Mouse (Mus musculus): ENCODE results near the gene Rptor. TPM values are rescaled to one million over a fixed set of nuclear protein-coding genes. Genes with fewer than 3 reads are reported as not detected.

The Rptor gene
- polyA plus RNA-seq, 1 experiment from 2014 or later = 9.3 TPM

DNA sequence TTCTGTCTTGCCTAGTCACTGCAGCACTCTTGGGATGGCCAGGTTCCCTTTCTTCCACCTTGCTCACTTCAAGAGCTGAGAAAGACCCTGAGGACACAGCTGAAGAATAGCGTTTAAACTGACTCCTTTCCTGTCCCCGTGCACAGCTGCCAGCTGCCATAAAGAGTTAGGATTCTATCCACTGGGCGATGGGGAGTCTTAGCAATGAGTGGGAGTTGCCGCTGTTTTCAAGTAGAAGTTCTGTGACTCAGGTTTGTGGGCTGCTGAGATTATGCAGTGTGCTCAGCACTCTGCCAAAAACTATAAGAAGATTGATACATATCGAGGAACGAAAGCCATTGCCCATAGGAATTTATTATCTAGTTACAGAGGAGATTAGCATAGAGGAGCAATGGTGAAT is 192.0 kb downstream of the Rptor start:
- Histone ChIP-seq H3K4me2 (no peak overlapping the region), H3K9me3 (no peaks in the 10 kb centered on the region), H3K27me3 (replicated peaks) (no peaks in the 10 kb centered on the region), H3K9ac (no peak overlapping the region), H3K27ac (no peak overlapping the region), H3K36me3 (no peaks in the 10 kb centered on the region), H3K4me1 (peaks cover 8% of the 10 kb centered on the region; the same call in 1 of the 2 replicates), H3K4me3 (replicated peaks) (no peak overlapping the region)
- ATAC-seq (ENCODE audit: insufficient read depth, low FRiP score, low read depth) = no peak
- 62% methylated on average over 6 of the region's 6 CpGs for WGBS

DNA sequence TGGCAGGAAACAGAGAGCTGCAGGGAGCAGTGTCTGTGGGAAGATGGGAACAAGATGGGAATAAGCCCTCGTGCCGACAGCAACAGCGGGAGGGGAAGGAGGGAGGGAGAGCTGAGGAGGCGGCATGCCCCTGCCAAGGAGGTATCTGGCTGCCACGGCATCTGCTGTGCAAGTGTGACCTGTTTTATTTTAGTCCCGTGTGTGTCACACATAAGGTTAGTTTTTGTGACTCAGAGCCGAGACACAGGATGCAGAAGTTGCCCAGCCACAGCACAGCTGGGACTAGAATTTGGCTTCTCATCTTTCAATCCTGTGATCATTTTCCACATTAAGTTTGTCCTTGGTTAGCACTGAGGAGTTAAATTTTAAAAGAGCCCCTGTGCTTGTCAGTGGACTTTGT is 193.7 kb downstream of the Rptor start:
- H3K9me3 ChIP-seq = no peaks in the 10 kb centered on the region
- no peak overlapping the region for H3K4me3 ChIP-seq (replicated peaks)
- H3K4me2 ChIP-seq = no peak overlapping the region
- no peaks in the 10 kb centered on the region for H3K27me3 ChIP-seq (replicated peaks)
- H3K9ac ChIP-seq = no peak overlapping the region
- H3K36me3 ChIP-seq = no peaks in the 10 kb centered on the region
- H3K27ac ChIP-seq = no peak overlapping the region
- ATAC-seq (ENCODE audit: insufficient read depth, low FRiP score, low read depth) = no peak
- peaks cover 11% of the 10 kb centered on the region; the same call in 1 of the 2 replicates for H3K4me1 ChIP-seq
- 51% methylated on average over 7 of the region's 7 CpGs for whole genome bisulfite sequencing

DNA sequence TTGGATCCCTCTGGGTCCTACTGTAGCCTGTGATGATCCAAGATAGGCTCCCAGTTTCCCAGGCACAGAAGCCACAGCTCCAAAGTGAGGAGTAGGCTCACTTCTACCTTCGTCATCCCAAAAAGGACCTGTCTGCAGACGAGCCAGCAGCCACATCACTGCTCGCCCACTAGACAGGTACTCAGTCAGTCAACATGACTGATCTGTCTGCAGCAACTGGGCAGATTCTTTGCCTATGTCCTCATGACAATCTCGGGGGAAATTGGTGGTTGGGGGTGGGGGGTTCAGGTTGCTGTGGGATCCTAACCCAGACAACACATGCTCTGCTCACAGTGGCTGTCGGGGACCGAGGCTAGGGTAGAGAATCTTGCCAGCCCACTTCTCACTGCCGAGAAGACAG is 194.1 kb downstream of the Rptor start:
- H3K4me2 ChIP-seq = no peak overlapping the region
- no peak for ATAC-seq (ENCODE audit: insufficient read depth, low FRiP score, low read depth)
- no peak overlapping the region for H3K27ac ChIP-seq
- H3K4me3 ChIP-seq (replicated peaks) = no peak overlapping the region
- no peak overlapping the region for H3K9ac ChIP-seq
- no peaks in the 10 kb centered on the region for H3K27me3 ChIP-seq (replicated peaks)
- peaks cover 13% of the 10 kb centered on the region; the same call in 1 of the 2 replicates for H3K4me1 ChIP-seq
- 75% methylated on average over 7 of the region's 7 CpGs for WGBS
- no peaks in the 10 kb centered on the region for H3K36me3 ChIP-seq
- H3K9me3 ChIP-seq = no peaks in the 10 kb centered on the region

DNA sequence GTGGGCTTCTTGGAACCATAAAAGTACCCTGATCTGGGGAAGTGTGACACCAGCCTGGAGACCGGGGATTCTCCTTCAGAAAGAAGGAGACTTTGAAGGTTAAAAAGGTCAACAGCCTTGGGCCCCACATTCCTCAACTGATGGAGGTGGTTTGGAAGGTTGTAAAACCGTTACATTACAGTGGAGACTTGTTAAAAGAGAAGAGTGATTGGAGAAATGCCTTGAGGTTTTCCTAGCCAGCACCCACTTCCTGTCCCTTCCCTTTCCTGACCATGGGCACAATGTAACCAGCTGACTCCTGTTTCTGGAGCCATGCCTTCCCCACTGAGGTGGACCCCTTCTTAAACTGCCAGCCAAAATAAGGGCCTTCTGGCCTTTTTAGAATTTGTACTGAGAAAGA is 196.8 kb downstream of the Rptor start:
- no peaks in the 10 kb centered on the region for H3K9me3 ChIP-seq
- no peak overlapping the region for H3K4me2 ChIP-seq
- no peak overlapping the region for H3K9ac ChIP-seq
- no peak overlapping the region for H3K27ac ChIP-seq
- H3K27me3 ChIP-seq (replicated peaks) = no peaks in the 10 kb centered on the region
- H3K4me3 ChIP-seq (replicated peaks) = no peak overlapping the region
- peaks cover 7% of the 10 kb centered on the region; the same call in 1 of the 2 replicates for H3K4me1 ChIP-seq
- no peaks in the 10 kb centered on the region for H3K36me3 ChIP-seq
- WGBS = 57% methylated on average over 2 of the region's 2 CpGs
- ATAC-seq (ENCODE audit: insufficient read depth, low FRiP score, low read depth) = no peak

DNA sequence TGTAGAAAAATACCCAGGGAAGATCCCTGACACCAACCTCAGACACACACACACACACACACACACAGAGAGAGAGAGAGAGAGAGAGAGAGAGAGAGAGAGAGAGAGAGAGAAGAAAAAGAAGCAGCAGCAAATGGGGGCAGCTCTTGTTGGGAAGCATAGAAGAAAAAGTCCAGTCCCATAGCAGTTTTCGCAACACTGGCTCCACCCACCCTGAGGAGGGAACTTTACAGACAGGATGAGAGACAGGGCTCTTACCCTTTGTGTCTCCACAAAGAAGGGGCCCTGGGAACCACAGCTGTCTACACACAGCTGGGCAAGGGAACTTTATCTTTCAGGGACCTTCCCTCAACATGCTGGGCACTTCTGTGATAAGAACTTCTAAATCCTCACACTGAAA is 199.2 kb downstream of the Rptor start:
- WGBS = 50% methylated on average over 1 of the region's 1 CpGs
- no peaks in the 10 kb centered on the region for H3K36me3 ChIP-seq
- peaks cover 7% of the 10 kb centered on the region; the same call in 1 of the 2 replicates for H3K4me1 ChIP-seq
- no peaks in the 10 kb centered on the region for H3K9me3 ChIP-seq
- no peak for ATAC-seq (ENCODE audit: insufficient read depth, low FRiP score, low read depth)
- no peak overlapping the region for H3K4me3 ChIP-seq (replicated peaks)
- H3K27me3 ChIP-seq (replicated peaks) = no peaks in the 10 kb centered on the region
- H3K27ac ChIP-seq = peak overlapping the region; percentile 9; the same call in 1 of the 2 replicates
- H3K9ac ChIP-seq = no peak overlapping the region
- H3K4me2 ChIP-seq = no peak overlapping the region

DNA sequence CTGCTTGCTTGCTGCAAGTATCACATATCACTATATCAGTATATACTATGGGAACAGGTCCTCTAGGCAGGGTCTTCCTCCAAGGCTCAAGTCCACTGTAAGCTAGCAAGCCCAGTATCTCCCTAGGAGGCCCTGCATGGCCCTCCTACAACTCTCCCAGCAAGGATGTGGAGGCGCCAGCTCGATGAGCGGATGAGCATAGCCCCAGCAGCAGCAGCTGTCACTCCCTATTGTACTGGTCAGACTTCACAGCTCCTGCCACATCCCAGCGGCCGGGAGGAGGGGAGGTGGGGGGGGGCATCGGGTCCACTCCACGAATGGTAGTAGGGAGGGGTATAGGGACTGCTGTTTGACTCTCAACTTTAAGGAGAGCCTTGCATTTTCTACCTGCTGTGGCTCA is 200.2 kb downstream of the Rptor start:
- no peak for ATAC-seq (ENCODE audit: insufficient read depth, low FRiP score, low read depth)
- Histone ChIP-seq H3K4me3 (replicated peaks) (no peak overlapping the region), H3K27ac (no peak overlapping the region), H3K9ac (no peak overlapping the region), H3K4me1 (peaks cover 7% of the 10 kb centered on the region; the same call in 1 of the 2 replicates), H3K9me3 (no peaks in the 10 kb centered on the region), H3K36me3 (no peaks in the 10 kb centered on the region), H3K4me2 (no peak overlapping the region), H3K27me3 (replicated peaks) (no peaks in the 10 kb centered on the region)
- 64% methylated on average over 7 of the region's 7 CpGs for WGBS

DNA sequence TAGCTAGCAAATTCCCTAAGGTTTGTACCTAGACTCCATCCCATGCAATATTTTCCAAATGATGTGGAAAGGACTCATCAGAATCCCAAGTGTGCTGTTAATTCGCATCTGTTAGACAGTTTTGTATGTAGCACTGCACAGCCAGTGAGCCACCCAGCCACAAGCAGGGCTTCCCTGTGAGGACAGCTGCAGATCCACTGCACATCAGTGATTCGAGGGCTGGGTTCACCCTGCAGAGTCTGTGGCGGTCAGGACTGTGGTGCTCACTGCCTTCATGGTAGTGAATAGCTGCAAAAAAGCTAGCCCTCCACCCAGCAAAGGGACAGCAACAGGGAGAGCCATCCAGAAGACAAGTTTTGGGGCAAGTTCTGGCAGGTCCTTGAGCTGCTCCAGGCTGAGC is 201.7 kb downstream of the Rptor start:
- Histone ChIP-seq H3K4me2 (no peak overlapping the region), H3K27ac (no peak overlapping the region), H3K9ac (no peak overlapping the region), H3K4me3 (replicated peaks) (no peak overlapping the region), H3K36me3 (no peaks in the 10 kb centered on the region), H3K27me3 (replicated peaks) (no peaks in the 10 kb centered on the region), H3K4me1 (peaks cover 7% of the 10 kb centered on the region; the same call in 1 of the 2 replicates), H3K9me3 (no peaks in the 10 kb centered on the region)
- no peak for ATAC-seq (ENCODE audit: insufficient read depth, low FRiP score, low read depth)
- WGBS = 87% methylated on average over 3 of the region's 3 CpGs

DNA sequence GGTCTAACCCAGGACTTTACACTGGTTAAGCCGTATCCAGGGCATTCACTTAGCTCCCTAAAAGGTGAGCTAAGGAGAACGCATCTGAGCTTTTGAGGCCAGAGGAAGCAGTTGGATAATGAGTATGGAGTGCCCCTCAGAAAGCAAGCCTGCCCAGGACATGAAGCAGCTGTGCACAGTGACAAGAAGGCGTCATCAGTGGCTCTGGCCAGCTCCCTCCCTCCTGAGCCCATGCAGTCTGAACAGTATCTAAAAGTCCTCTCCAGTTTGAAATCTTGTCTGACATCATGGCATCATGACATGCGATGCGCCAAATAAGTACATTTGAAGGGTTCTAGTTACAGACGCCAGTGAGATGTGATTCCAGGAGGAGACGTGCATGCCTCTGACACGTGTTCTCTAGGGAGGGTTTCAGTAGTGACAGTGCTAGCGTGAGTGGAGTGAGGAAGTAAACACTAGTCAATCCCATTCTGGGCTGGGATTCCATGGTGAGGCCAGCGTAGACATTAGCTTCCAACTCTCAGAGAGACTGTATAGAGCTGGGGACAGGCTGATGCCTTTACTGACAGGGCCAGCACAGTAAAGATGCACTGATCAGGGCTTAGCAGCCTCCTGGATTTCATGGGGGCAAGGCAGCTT is 202.5 kb downstream of the Rptor start:
- Histone ChIP-seq H3K27me3 (replicated peaks) (no peaks in the 10 kb centered on the region), H3K4me1 (peaks cover 7% of the 10 kb centered on the region; the same call in 1 of the 2 replicates), H3K9ac (no peak overlapping the region), H3K4me3 (replicated peaks) (no peak overlapping the region), H3K27ac (peak overlapping the region; percentile 19; the same call in 1 of the 2 replicates), H3K4me2 (no peak overlapping the region), H3K36me3 (no peaks in the 10 kb centered on the region), H3K9me3 (no peaks in the 10 kb centered on the region)
- ATAC-seq (ENCODE audit: insufficient read depth, low FRiP score, low read depth) = no peak
- WGBS = 68% methylated on average over 10 of the region's 10 CpGs

DNA sequence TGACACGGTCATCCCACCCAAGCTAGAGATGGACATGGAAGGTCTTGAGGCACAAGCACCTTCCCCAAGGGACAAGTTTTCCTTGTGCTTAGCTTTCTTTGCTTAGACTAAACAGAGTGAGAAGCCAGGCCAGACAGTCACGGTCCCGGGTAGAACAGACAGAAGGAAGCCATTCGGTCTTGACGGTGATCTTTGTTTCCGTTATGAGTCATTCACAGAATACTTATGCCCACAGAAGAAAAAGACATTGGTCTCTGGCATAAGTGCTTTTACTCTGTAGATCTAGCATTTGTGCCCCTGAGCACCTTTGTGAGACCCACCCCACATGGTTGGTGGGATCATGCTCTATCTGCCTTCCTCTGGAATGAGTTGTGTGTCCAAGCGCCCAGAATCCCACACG is 203.8 kb downstream of the Rptor start:
- Histone ChIP-seq H3K4me1 (peaks cover 9% of the 10 kb centered on the region; the same call in 1 of the 2 replicates), H3K36me3 (no peaks in the 10 kb centered on the region), H3K9me3 (no peaks in the 10 kb centered on the region), H3K4me3 (replicated peaks) (no peak overlapping the region), H3K27me3 (replicated peaks) (no peaks in the 10 kb centered on the region), H3K27ac (no peak overlapping the region), H3K4me2 (no peak overlapping the region), H3K9ac (no peak overlapping the region)
- 84% methylated on average over 8 of the region's 8 CpGs for WGBS
- no peak for ATAC-seq (ENCODE audit: insufficient read depth, low FRiP score, low read depth)

DNA sequence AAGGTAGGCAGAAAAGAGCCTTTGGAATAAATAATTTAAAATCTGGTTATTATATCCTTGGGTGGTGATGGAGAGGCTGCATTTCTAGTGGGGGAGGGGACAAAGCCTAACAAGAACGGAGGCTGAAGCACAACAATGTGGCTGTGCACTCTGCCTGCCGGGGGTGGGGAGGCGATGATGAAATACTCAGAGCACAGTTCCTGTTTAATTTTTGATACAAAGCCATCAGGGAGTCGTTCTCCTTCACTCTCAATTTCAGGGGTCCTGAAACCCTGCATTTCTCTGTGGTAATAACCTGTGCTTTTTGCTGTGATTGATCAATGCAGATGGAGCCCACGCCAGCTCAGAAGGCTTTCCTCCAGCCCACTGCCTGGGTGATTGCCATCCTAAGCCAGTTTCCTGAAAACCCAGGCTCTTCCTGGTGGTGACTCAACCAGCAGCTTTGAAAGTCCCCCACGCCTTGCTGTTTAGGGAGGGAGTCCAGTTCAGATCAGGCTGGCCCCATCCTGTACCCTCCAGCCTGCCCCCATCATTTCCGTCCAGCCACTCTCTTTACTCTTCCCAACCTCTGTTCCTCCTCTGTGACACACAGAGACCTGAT is 204.8 kb downstream of the Rptor start:
- 71% methylated on average over 7 of the region's 7 CpGs for WGBS
- Histone ChIP-seq H3K27ac (no peak overlapping the region), H3K4me3 (replicated peaks) (no peak overlapping the region), H3K27me3 (replicated peaks) (no peaks in the 10 kb centered on the region), H3K9ac (no peak overlapping the region), H3K9me3 (no peaks in the 10 kb centered on the region), H3K36me3 (peaks cover 6% of the 10 kb centered on the region; the same call in 1 of the 2 replicates), H3K4me2 (no peak overlapping the region), H3K4me1 (0 out of 2 replicates have a peak, but pooled peaks cover 6% of the 10 kb centered on the region)
- no peak for ATAC-seq (ENCODE audit: insufficient read depth, low FRiP score, low read depth)

DNA sequence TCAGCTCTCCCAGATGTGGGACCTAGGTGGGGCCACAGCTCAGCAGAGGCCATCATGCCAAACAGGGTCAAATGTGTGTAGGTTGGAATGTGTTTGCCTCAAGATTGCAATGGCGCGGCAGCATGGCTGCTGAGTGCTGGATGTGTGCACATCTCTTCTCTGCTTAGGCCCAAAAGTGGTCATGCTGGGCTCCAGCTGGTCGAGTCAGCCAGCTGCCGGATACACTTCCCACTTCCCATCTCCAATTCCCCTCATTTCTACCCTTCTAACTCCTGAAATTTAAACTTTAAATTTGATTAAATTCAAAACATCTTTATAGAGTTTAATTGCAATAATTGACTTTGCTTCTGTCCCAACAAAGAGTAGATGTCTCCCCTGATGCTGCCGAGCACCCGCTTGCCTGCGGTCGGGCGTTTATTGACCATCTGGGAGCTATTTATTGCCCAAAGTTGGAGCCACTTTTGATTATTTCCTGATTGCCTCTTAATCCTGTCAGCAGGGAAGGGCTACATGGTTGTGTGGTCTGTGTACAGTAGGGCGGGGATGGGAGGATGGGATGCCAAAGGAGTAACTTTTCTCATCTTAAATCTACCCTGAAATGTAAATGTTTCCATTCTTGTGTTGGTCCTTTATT is 206.1 kb downstream of the Rptor start:
- H3K27me3 ChIP-seq (replicated peaks) = no peaks in the 10 kb centered on the region
- ATAC-seq (ENCODE audit: insufficient read depth, low FRiP score, low read depth) = no peak
- no peak overlapping the region for H3K4me3 ChIP-seq (replicated peaks)
- no peak overlapping the region for H3K4me2 ChIP-seq
- H3K9ac ChIP-seq = no peak overlapping the region
- H3K4me1 ChIP-seq = 0 out of 2 replicates have a peak, but pooled peaks cover 6% of the 10 kb centered on the region
- peaks cover 9% of the 10 kb centered on the region; the same call in 1 of the 2 replicates for H3K36me3 ChIP-seq
- H3K27ac ChIP-seq = no peak overlapping the region
- no peaks in the 10 kb centered on the region for H3K9me3 ChIP-seq
- WGBS = 86% methylated on average over 10 of the region's 10 CpGs

DNA sequence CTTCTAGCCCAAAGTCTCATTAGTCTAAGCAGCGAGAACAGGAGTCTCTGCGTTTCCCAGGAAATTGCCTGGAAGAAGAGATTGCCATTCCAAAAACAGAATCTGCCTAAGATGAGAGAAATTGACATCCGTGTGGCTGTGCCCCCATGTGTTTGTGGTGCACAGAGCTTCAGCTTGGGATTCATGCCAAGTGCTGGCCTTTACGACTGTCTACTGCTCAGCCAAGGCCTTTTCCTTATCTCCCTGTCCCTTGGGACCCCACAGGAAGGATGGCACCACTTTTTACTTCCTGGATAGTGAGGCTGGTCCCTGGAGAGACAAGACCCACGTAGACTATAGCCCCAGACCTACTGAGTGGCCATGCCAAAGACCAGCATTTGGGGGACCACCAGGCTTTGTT is 206.6 kb downstream of the Rptor start:
- Histone ChIP-seq H3K4me2 (no peak overlapping the region), H3K36me3 (peaks cover 14% of the 10 kb centered on the region), H3K4me1 (0 out of 2 replicates have a peak, but pooled peaks cover 6% of the 10 kb centered on the region), H3K27ac (no peak overlapping the region), H3K9me3 (no peaks in the 10 kb centered on the region), H3K4me3 (replicated peaks) (no peak overlapping the region), H3K9ac (no peak overlapping the region), H3K27me3 (replicated peaks) (no peaks in the 10 kb centered on the region)
- WGBS = 75% methylated on average over 5 of the region's 5 CpGs
- no peak for ATAC-seq (ENCODE audit: insufficient read depth, low FRiP score, low read depth)
